Mouse (Mus musculus): ENCODE measurements around the gene Trim65.
"Not testable (repeated sequence)": the region's sequence is repeated elsewhere in the genome, so short reads cannot be mapped to it uniquely, and the experiment has no call there.

Trim65 gene

GRCm38 (mm10) chr11:116106963-116107776 lies 23.8 kb downstream of the Trim65 start:
- no peak for DNase-seq

DNA sequence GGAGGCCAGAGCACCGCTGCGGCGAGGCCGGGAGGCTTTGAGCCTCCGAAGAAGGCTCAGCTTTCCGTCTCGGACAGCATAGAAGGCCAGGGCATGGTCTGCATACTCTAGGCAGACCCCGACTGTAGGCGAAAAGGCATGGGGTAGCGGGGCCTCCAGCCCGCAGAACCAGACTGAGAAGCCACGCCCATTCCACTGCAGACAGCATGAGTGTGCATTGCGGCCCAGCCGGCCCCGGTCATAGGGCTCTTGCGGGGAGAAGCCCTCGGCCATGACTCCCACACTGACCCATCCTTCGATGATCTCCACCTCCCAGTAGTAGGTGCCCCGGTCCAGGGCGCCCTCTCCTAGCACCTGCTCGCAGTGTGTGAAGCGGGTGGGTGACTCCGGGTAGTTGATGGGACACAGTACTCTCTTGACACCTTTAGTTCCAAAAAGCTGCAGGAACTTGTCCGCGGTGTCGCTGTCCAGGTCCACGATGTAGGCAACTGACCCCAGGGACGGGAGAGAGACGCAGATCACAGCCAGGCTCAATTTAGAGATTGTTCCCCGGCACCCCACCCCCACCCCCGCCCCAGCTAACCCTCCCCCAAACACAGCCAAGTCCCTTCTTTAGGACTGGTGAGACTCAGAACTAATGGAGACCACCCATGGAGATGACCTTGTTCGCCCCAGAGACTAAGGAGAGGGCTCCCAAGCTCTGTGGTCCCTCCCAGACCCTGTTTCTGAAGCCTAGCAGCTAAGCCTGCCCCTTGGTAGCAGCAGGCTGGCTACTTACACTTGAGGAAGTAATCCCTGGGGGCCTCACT lies 24.6 kb downstream of the Trim65 start:
- DNase-seq: no peak

- no peak for DNase-seq
These were observed 25.9 kb downstream of the Trim65 start for GRCm38 (mm10) chr11:116105065-116105464.

DNA sequence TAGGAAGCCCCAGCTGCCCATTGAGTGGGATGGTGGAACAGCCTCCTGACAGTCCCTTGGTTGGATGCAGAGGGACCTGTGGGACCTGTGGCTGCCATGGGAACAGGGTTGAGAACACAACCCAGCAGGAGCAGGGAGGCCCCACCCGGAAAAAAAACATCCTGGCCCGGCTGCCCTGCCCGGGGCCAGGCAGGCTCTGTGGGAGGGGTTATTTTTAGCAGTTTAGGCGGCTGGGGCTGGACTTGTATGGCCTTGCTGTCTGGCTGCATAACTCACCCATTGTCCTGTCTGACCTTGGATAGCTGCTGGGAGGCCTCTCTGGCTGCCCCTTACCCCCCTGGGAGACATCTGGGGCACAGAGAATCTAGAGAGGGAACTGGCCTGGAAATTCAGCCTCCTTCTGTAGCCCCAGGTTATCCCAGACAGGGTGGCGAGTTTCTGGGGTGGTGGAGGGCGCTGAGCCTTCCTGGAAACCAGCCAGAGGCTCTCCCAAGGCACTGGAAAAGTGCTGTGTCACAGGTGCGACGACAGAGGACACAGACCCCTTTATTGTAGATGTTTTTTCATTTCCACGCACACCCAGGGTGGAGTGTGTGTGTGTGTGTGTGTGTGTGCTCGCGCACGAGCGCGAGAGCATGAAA lies 26.8 kb downstream of the Trim65 start:
- DNase-seq: no peak

- no peak for DNase-seq
These were observed 27.4 kb downstream of the Trim65 start for GRCm38 (mm10) chr11:116103572-116103971.

- DNase-seq: no peak
These were observed 28.5 kb downstream of the Trim65 start for GRCm38 (mm10) chr11:116102472-116102871.

DNA sequence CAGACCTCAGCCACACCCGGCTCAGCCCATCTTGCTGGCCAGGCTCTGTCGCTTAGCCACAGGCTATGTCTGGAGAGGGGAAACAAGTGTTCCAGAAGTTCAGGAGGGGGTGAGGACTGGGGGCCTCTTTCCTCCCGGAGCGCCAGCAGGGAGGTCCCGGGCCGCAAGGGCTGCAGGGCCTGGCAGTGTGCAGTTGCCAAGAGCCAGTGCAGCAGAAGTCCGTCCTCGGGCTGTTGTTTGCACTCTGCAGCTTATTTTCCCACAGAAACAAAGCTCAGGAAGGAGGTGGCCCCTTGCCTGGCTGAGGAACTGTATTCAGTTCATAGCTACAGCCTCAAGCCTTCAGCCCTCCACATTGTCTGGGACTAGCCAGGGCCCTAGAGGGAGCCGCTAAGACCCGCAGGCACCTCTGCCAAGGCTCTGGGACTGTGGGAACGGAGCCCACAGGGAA lies 29.0 kb downstream of the Trim65 start:
- DNase-seq: no peak

DNA sequence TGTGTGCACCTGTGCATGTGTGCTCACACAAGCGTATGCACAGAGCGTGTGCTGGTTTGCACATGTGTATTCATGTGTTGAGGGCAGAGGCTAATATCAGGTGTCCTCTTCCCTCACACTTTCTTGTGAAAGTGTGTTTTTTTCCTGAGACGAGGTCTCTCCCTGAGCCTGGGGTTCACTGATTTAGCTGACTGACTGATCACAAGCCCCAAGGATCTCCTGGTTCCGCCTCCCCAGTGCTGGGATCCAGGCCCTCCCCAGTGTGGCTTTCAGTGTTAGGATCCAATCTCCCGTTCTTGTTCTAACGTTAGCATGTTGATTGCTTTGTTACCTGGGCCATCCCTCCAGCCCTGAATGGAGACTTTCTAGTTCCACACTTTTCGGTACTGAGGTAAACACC lies 30.1 kb downstream of the Trim65 start:
- DNase-seq: no peak

DNA sequence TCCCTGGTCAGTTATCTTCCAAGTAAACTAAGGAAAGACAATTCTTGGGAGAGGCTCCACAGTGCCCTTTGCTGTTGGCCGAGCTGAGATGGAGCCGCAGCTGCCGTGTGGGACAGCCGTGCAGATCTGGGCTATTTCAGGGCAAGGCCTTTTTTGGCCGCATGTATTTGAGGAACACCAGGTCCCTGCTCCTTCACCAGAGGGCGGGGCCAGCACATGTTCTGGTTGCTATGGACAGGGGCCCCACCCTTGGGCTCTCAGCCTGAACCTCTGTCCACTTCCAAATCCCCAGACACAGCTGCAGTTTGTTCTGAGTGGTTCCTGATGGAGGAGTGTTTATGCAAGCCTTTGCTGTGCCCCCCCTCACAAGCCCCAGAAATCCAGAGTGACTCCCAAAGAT lies 30.5 kb downstream of the Trim65 start:
- no peak for DNase-seq

- no peak for DNase-seq
These were observed 31.5 kb downstream of the Trim65 start for GRCm38 (mm10) chr11:116099462-116099861.

- no peak for DNase-seq
These were observed 32.0 kb downstream of the Trim65 start for GRCm38 (mm10) chr11:116098711-116099460.

- no peak for DNase-seq
These were observed 34.5 kb downstream of the Trim65 start for GRCm38 (mm10) chr11:116096213-116097108.

DNA sequence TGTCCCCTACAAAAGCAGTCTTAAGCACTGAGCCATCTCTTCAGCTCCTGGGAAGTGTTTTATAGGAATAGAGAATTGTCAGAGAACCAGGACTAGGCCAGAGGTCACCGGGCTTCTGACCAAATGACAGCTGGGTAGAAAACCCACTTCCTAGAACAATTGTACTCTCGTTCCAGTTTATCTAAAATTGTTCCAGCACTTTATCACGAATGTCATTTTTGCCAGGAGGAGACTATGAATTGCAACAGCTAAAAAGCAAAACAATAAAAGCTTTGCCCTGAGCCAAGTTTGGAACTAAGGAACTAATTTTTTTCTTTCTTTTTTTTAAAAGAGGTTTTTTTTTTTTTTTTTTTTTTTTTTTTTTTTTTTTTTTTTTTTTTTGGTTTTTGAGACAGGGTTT lies 35.4 kb downstream of the Trim65 start:
- no peak for DNase-seq

DNA sequence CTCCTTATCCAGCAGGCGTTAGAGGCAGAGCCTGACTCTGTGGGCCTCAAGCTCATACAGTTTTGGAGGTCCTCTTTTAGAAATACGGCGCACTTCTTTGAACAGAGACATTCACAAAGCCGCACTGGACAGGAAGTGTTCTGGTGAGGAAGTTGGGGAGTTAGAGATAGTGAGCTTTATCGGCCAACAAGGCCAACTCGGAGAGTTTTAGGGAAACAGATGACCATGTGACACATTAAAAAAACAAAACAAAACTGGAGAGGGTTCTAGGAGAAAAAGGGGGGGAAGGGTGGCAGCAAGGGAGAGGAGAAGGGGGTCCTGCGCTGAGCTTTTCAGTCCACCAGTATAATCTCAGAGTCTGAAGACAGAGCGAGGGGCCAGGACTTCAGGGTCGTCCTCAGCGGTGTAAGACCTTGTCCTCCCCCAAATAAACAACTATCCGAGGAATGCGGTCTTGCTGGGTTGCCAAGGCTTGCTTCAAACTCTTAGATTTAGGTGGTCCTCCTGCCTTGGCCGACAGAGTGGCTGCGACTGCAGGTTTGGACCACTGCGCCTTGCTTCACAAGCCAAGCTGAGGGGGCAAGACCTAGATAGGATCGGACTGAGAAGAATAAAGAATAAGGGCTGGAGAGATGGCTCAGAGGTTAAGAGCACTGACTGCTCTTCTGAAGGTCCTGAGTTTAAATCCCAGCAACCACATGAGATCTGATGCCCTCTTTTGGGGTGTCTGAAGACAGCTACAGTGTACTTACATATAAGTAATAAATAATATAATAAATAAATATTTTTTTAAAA lies 37.0 kb downstream of the Trim65 start:
- DNase-seq: no peak

GRCm38 (mm10) chr11:116092959-116093358 lies 38.0 kb downstream of the Trim65 start:
- DNase-seq: not testable (repeated sequence)

GRCm38 (mm10) chr11:116091591-116091990 lies 39.3 kb downstream of the Trim65 start:
- no peak for DNase-seq

DNA sequence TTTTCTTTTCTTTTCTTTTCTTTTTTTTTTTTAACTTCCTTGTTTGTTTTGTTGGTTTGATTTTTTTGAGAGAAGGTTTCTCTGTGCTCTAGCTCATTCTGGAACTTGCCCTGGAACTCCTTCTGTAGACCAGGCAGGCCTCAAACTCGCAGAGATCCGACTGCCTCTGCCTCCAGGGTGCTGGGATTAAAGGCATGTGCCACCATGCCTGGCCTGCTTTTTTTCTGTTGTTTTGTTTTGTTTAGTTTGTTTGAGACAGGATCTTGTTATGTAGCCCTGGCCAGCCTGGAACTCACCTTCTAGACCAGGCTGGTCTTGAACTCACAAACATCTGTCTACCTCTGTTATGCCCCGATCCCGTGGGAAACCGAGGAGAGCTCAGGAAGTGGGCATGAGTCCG lies 41.4 kb downstream of the Trim65 start:
- DNase-seq: no peak

DNA sequence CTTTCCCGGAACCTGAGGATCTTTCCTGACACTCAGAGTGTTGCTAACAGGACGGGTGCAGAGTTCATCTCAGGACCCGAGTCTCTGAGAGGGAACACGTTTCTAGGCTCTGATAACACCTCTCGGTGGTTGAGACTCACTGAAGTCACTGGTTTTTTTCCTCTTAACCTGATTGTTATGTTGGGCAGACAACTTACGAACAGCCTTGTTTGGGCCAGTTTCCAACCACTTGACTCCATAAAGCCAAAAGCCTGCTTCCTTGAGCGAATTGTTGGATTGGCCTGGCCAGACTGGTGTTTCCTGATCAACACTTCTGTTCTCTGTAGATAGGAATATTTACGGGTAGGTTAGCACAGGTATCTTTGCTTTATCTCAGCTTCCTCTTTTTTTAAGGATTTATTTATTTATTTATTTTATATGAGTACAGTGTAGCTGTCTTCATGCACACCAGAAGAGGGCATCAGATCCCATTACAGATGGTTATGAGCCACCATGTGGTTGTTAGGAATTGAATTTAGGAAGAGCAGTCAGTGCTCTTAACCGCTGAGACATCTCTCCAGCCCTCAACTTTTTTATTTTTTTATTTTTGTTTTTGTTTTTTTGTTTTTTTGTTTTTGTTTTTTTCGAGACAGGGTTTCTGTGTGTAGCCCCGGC lies 42.1 kb downstream of the Trim65 start:
- DNase-seq: no peak

DNA sequence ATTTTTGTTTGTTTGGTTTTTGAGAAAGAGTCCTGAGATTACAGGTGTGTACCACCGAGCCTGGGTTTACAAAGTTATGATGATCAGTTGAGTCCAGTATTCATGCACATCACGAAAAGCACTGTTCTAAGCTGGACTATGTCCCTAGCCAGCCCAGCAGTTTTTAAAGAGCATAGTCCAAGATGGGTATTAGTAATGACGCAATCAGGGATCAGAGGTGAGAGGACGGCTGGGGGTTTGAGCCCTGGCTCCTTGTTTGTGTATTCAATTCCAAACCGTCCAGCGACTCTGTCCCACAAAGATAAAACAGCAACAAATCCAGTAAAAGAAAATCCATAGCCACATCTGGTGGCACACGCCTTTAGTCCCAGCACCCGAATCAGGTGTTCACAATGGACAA lies 42.7 kb downstream of the Trim65 start:
- DNase-seq: no peak

All from cerebellum, postnatal 36 days (tissue).